ENCODE assay signal across 20 mouse cellular contexts in the genomic region with DNA sequence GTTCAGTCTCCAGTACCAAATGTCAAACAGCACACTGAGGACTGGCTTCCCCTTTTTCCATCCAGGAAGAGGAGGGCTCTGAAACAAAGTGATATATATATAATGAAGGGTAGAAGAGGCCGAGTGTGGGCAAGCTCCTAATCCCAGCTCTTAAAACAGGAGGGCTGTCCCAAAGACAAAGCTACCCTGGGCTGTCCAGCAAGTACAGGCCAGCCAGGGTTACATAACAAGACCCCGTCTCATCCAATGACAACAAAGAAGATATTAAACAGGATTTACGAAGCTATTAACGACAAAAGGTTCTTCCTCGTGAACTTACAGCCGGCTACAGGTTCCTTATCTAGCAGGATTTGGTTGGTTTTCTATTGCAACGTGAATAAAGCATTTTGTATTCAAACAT. TPM values are rescaled to one million over a fixed set of nuclear protein-coding genes. Genes with fewer than 3 reads are reported as not detected.
"Had no signal": no experiment of that assay in that cellular context is flagged by ENCODE, and none has a peak within 500 bp of the region (broad histone marks: within the 10 kb centered on the region; RNA-seq: fewer than 3 reads in every experiment).

No protein-coding gene starts in this region.

- H3K4me2 ChIP-seq: kidney, embryonic 15.5 days; limb, embryonic 12.5 days; limb, embryonic 15.5 days; lung, embryonic 15.5 days; midbrain, embryonic 11.5 days had no signal

- H3K27ac ChIP-seq: kidney, embryonic 15.5 days; left cerebral cortex, adult 2 months; limb, embryonic 12.5 days; limb, embryonic 15.5 days; lung, embryonic 15.5 days had no signal

- ATAC-seq: intestine, postnatal 0 days had no signal

- H3K9me3 ChIP-seq: kidney, embryonic 15.5 days; limb, embryonic 12.5 days; limb, embryonic 15.5 days; lung, embryonic 15.5 days had no signal

- H3K27me3 ChIP-seq: kidney, embryonic 15.5 days; limb, embryonic 12.5 days; limb, embryonic 15.5 days; lung, embryonic 15.5 days had no signal

- H3K36me3 ChIP-seq: kidney, embryonic 15.5 days; lung, embryonic 15.5 days had no signal

- DNase-seq: kidney, adult 8-10 months; kidney, postnatal 10 days; kidney, postnatal 36 days; left cerebral cortex, postnatal 4 days; lung, adult 18-20 months; lung, postnatal 10 days; lung, postnatal 36 days; midbrain, embryonic 14.5 days; thymus, adult 18-20 months; thymus, postnatal 36 days had no signal

- H3K4me3 ChIP-seq: kidney, embryonic 15.5 days; left cerebral cortex, adult 2 months; limb, embryonic 12.5 days; limb, embryonic 15.5 days; lung, embryonic 15.5 days had no signal

- H3K4me1 ChIP-seq: limb, embryonic 12.5 days had no signal

- H3K9ac ChIP-seq: kidney, embryonic 15.5 days; limb, embryonic 12.5 days; limb, embryonic 15.5 days; lung, embryonic 15.5 days had no signal

RNA-seq across cellular contexts. Expression of a gene that starts 27.0 kb away (rescaled TPM):
- total RNA-seq: left cerebral cortex, postnatal 4 days; midbrain, postnatal 0 days had no signal
- polyA plus RNA-seq: midbrain, postnatal 0 days; small intestine, adult 2 months; testis, adult 2 months had no signal
